Mouse (Mus musculus): Measurements from ENCODE around the gene Ush2a. TPM values are rescaled to one million over a fixed set of nuclear protein-coding genes. Genes with fewer than 3 reads are reported as not detected.

Gene Ush2a
- total RNA-seq, 2 experiments from 2014 or later = 0.13 to 0.15 TPM

GRCm38 (mm10) chr1:188855034-188855433 lies 593.2 kb downstream of the Ush2a start:
- no peak for DNase-seq (ENCODE audit: low spot score in 2 of 2)
- Histone ChIP-seq H3K4me3 (no peak overlapping the region), H3K27ac (no peak overlapping the region)
- TF ChIP-seq CTCF (conservative IDR thresholded peaks at IDR 0.05) = peak; percentile 38

DNA sequence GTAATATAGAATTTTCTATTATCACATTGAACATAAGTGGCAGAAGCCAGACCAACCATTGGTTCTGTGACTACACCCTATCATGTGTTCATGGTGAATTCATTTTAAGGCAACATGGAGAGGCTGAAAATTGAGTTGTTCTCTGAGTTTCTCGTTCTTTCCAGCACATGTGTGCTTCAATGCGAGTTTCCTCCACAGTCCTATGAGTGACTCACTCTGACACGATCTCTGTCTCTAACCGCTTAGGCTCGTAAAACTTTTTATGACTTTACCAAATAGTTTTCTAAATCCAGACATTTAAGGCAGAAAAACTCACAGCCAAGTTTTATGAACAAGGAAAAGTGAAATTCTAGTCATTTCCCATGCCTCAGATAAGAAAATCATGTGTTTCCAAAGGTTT lies 597.9 kb downstream of the Ush2a start:
- no peak overlapping the region for H3K4me3 ChIP-seq
- TF ChIP-seq CTCF (conservative IDR thresholded peaks at IDR 0.05) = no peak
- DNase-seq (ENCODE audit: low spot score in 2 of 2) = no peak
- no peak overlapping the region for H3K27ac ChIP-seq

DNA sequence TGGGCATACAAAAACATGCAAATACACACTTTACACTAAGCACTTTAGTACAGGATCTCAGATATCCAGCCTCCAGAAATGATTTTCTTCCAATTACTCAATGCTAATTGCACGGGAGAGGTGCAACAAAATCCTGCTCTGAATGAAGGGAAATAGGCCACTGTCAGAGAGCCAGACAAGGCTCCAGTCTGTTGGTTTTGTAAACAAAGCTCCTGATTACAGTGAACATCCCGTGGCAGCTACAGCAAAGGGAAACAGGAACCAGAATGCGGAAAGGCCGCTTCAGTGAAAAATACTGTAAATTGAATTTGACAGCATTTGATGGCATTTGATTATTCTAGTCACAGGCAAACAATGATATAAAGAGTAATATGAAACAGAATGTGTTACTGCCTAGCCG lies 604.1 kb downstream of the Ush2a start:
- no peak for DNase-seq (ENCODE audit: low spot score in 2 of 2)
- Histone ChIP-seq H3K27ac (no peak overlapping the region), H3K4me3 (peak overlapping the region; percentile 8; the same call in 1 of the 2 replicates)
- TF ChIP-seq CTCF (conservative IDR thresholded peaks at IDR 0.05) = no peak

- no peak for DNase-seq (ENCODE audit: low spot score in 2 of 2)
- H3K4me3 ChIP-seq = no peak overlapping the region; the same call in 1 of the 2 replicates
- no peak for TF ChIP-seq CTCF (conservative IDR thresholded peaks at IDR 0.05)
- H3K27ac ChIP-seq = no peak overlapping the region
These were observed 604.7 kb downstream of the Ush2a start for GRCm38 (mm10) chr1:188866515-188866914.

- Histone ChIP-seq H3K27ac (no peak overlapping the region), H3K4me3 (no peak overlapping the region)
- DNase-seq (ENCODE audit: low spot score in 2 of 2) = no peak
- TF ChIP-seq CTCF (conservative IDR thresholded peaks at IDR 0.05) = no peak
These were observed 616.8 kb downstream of the Ush2a start for GRCm38 (mm10) chr1:188878531-188879055.

DNA sequence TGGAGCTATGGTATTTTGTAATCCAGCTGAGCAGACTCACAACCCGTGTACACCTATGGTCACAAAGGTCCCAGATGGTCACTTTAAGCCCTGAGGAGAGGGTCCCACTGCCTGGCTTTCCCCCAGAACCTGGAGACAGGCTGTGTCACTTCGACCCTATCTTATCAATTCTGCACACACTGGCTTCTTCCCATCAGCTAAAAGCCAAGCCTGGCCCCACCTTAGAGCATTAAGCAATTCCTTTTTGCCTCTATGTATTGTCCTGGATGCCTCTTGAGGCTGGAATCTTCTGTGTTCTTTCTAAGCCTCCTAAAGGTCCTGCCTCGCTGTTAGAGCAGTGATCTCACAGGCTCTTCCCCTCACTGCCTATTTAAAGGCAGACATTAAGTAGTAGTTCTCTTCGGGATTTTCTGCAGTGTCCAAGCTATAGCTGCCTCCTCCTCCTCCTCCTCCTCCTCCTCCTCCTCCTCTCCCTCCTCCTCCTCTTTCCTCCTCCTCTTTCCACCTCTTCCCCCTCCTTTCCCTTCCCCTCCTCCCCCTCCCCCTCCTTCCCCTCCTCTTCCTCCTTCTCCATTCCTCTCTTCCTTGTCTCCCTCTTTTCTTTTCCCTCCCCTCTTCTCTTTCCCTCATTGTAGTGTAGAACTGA lies 635.2 kb downstream of the Ush2a start:
- H3K27ac ChIP-seq = no peak overlapping the region
- no peak for TF ChIP-seq CTCF (conservative IDR thresholded peaks at IDR 0.05)
- H3K4me3 ChIP-seq = no peak overlapping the region
- no peak for DNase-seq (ENCODE audit: low spot score in 2 of 2)

DNA sequence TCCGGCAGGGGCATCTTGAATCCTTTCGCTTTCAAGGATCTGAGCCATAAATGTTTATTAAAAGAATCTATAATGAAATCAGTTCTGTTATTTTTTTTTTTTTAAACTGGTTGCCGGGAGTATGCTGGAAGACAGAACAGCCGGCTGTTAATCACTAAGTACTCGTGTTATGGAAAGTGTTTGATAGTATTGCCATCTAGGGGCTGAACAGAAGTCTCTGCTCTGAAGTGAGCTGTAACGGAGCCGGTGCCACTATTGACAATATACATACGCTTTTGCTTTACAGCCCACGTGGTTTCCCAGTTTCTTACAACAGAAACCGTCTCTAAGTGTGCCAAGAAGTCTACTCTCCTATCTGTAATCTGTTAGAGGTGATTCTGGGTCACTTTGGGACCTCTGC lies 642.3 kb downstream of the Ush2a start:
- peak; percentile 10 to 14 for DNase-seq (ENCODE audit: low spot score in 2 of 2)
- Histone ChIP-seq H3K4me3 (no peak overlapping the region), H3K27ac (no peak overlapping the region)
- TF ChIP-seq CTCF (conservative IDR thresholded peaks at IDR 0.05) = peak; percentile 78

DNA sequence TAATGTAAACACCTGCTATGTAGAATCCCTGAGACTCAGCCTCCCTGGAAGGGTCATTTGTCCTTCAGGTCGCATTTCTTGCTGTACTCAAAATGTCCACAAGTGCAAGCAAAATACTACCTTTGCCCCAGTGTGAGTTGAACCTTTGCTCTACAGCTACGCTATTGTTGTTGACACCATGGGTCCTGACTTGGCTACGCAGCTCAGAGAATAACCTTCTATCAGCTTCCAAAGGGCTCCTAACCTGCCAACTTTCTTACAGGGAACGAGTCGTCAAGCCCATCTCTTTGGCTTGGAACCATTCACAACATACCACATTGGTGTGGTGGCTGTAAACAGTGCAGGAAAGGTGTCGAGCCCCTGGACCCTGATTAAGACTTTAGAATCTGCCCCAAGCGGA lies 644.4 kb downstream of the Ush2a start:
- no peak for TF ChIP-seq CTCF (conservative IDR thresholded peaks at IDR 0.05)
- no peak overlapping the region for H3K27ac ChIP-seq
- DNase-seq (ENCODE audit: low spot score in 2 of 2) = no peak
- H3K4me3 ChIP-seq = no peak overlapping the region

GRCm38 (mm10) chr1:188910656-188911055 lies 648.8 kb downstream of the Ush2a start:
- no peak for TF ChIP-seq CTCF (conservative IDR thresholded peaks at IDR 0.05)
- H3K4me3 ChIP-seq = no peak overlapping the region
- no peak for DNase-seq (ENCODE audit: low spot score in 2 of 2)
- no peak overlapping the region for H3K27ac ChIP-seq

DNA sequence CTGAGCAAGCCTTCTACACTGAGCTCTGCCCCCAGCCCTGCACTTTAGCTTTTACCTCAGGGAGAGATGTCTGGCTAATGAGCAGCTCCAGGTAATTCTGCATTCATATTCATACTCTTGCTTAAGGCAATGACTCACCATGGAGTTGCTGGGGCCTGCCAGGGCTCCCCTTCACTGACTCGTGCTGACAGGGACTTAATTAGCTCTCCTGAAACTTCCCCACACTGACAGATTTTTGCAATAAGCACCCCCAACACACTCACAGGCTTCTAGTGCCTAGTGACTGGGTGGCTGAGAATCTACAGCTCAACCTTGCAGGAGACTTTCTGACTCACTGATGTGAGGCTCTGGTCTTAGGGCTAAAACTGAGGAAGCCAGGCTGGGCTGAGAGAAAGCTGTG lies 658.1 kb downstream of the Ush2a start:
- no peak overlapping the region for H3K27ac ChIP-seq
- no peak for TF ChIP-seq CTCF (conservative IDR thresholded peaks at IDR 0.05)
- no peak for DNase-seq (ENCODE audit: low spot score in 2 of 2)
- no peak overlapping the region for H3K4me3 ChIP-seq

DNA sequence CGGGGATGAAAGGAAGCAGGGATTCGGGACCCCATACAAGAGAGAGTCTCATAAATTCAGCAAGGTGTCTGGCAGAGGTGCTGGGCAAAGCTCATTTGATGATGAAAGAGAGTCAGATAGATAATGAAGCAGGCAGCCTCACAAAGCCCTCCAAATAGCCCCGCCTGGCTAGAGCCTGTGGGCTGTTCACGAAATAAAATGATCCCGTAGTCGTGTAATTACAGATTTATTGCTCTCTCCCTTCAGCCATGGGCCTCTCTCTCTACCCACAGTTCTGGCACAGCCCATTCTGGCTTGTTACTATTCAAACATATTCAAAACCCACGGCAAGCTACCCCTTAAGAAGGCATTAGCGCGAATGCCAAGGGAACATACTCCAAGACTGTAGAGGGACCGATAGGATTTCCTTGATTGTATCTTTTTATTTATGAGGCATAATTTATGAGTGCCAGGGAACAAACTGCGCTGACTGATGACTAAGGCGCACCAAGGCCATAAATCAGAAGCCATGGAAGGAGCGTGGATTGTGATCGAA lies 675.5 kb downstream of the Ush2a start:
- Histone ChIP-seq H3K4me3 (no peak overlapping the region), H3K27ac (no peak overlapping the region)
- DNase-seq (ENCODE audit: low spot score in 2 of 2) = no peak
- no peak for TF ChIP-seq CTCF (conservative IDR thresholded peaks at IDR 0.05)

DNA sequence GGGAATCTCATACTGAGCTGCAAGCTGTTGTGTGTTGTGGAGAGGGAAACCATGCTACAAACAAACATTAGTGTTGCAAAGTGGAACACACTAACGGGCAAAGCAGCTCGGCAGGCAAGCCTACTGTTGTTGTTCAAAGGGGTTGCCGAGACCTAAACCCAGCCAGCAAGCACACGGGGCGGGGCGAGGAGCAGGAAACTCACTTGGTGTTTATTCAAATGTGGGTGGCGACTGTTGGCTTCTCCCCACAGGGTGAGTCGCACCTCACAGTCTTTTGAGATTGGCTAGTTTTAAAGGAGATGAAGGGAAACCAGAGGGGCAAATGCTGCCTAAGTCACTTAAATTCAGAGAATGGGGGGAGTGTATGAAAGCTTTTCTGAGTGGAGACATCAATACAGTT lies 683.5 kb downstream of the Ush2a start:
- Histone ChIP-seq H3K4me3 (no peak overlapping the region), H3K27ac (no peak overlapping the region)
- no peak for DNase-seq (ENCODE audit: low spot score in 2 of 2)
- no peak for TF ChIP-seq CTCF (conservative IDR thresholded peaks at IDR 0.05)

GRCm38 (mm10) chr1:188946849-188947248 lies 685.0 kb downstream of the Ush2a start:
- no peak overlapping the region for H3K4me3 ChIP-seq
- DNase-seq (ENCODE audit: low spot score in 2 of 2) = no peak

GRCm38 (mm10) chr1:188947794-188948193 lies 686.0 kb downstream of the Ush2a start:
- TF ChIP-seq CTCF (conservative IDR thresholded peaks at IDR 0.05) = peak; percentile 72
- Histone ChIP-seq H3K4me3 (no peak overlapping the region), H3K27ac (no peak overlapping the region)
- no peak for DNase-seq (ENCODE audit: low spot score in 2 of 2)

More at GRCm38 (mm10) chr1:188946849-188947248, 685.0 kb downstream of the Ush2a start:
- H3K27ac ChIP-seq = no peak overlapping the region
- no peak for TF ChIP-seq CTCF (conservative IDR thresholded peaks at IDR 0.05)
